Mouse (Mus musculus) heart, postnatal 36 days (tissue): ENCODE measurements at regions not wholly inside any gene's neighbourhood (a gene's known extent, or its start where the extent isn't known, plus 50 kb on each side); places are given as distances from the start of the nearest gene placed in this dataset.
A peak's percentile ranks its signal among the peaks of the same experiment; 100 is the strongest.

Experiments
- DNase-seq, 2 experiments: peaks; one replicate each; pipeline ENCODE4 v3.0.0; 2021 to 2022
- intact Hi-C: fragments of 180-260 bp; cut with DNase I; formaldehyde crosslinking; loops from one replicate; pipeline ENCODE4 v1.15.1; 2025
- microRNA-seq, 2 experiments: library from miRNA; unstranded; fragments of <30 nt; microRNA quantifications; one replicate each; pipeline ENCODE4 v1.2.0; 2021; ENCODE audit warnings: borderline number of aligned reads in 2 of 2

GRCm38 (mm10) chr5:141136239-141136638 lies 105.1 kb upstream of the Sdk1 start:
- DNase-seq = no peak
- intact Hi-C loops = no loop called here

- intact Hi-C loops = no loop called here
- DNase-seq = no peak
These were observed 103.6 kb upstream of the Sdk1 start for GRCm38 (mm10) chr5:141137716-141138115.

- DNase-seq = peak; percentile 18 to 50
- intact Hi-C loops = no loop called here
These were observed 102.4 kb upstream of the Sdk1 start for GRCm38 (mm10) chr5:141138771-141139360.

GRCm38 (mm10) chr5:141139361-141139912 lies 101.9 kb upstream of the Sdk1 start:
- intact Hi-C loops = no loop called here
- no peak for DNase-seq

- intact Hi-C loops = no loop called here
These were observed 80.9 kb upstream of the Sdk1 start for GRCm38 (mm10) chr5:141160391-141160790.

GRCm38 (mm10) chr5:141160956-141161355 lies 80.3 kb upstream of the Sdk1 start:
- intact Hi-C loops = no loop called here

More at GRCm38 (mm10) chr5:141160391-141160790, 80.9 kb upstream of the Sdk1 start:
- no peak for DNase-seq

GRCm38 (mm10) chr5:141182442-141182841 lies 58.8 kb upstream of the Sdk1 start:
- no peak for DNase-seq
- intact Hi-C loops = no loop called here

More at GRCm38 (mm10) chr5:141160956-141161355, 80.3 kb upstream of the Sdk1 start:
- no peak for DNase-seq

GRCm38 (mm10) chr5:141189033-141189432 lies 52.3 kb upstream of the Sdk1 start:
- DNase-seq = no peak
- intact Hi-C loops = no loop called here

Small RNA genes lying in the stretch of these regions (microRNA-seq; reads per million reads assigned to microRNA genes)
- gene Gm26113 = 0 reads per million in 2 experiments
